Mouse (Mus musculus) fat pad, adult 2 months (tissue): Measurements from ENCODE around the gene Vwce.

Experiments used
- DNase-seq: peaks from one replicate; pipeline ENCODE4 v3.0.0-alpha.2; 2011; ENCODE audit warnings: low read depth, low spot score; ENCODE audit errors: extremely low read depth

The Vwce gene

DNA sequence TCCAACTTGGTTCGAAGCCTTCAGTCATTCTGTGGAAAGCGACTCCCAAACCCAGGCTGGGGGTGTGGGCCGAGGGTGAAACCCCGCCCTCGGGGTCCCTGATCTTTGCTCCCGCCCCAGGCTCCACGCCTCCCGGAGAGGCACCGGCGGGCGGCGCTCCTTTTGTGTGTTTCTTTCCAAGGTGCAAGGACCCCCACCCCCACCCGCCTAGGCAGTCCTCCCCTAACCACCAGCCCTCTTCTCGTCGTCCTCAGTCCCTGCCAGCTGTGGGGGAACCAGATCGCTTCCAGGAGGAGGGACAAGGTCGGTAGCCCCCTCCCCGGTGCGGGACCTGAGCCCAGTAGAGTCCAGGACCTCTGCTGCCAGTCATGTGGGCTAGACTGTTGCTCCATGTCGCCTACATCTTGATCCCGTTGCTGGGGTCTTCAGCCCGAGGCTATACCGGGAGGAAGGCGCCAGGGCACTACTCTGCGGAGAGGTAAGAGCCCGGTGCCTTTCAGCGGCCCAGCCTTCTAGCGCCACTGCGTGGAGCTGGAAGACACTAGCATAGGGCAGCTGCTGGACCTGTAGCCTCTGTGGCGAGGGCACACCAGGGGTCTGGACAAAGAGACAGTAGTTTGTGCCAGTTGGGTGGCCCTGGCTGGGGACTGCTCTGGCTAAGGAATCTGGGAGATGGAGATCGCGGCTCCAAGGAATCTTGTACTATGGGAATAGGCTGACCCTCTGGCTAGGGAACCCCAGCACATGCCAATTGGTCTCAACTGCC lies at the start of gene Vwce:
Gene Vwce (plus strand): TSS at position 108 of the 766 bp plus-strand sequence.
- DNase-seq, result no peak

DNA sequence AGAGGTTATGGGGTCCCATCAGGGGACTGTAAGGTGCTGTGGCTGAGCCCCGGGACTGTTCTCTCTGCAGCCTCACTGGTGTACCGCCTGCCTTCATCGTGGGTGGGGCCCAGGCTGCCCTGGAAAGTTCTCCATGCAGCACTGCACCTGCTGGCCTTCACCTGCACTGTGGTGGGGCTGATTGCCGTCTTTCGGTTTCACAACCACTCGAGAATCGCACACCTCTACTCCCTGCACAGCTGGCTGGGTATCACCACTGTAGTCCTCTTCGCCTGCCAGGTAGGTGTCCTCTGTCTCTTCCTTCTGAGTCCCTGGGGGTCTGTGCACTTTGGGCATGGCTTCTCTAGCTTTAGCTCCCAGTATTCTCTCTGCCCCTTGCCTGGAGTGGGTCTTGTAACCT lies 48.9 kb upstream of the Vwce start:
- DNase-seq, result no peak

DNA sequence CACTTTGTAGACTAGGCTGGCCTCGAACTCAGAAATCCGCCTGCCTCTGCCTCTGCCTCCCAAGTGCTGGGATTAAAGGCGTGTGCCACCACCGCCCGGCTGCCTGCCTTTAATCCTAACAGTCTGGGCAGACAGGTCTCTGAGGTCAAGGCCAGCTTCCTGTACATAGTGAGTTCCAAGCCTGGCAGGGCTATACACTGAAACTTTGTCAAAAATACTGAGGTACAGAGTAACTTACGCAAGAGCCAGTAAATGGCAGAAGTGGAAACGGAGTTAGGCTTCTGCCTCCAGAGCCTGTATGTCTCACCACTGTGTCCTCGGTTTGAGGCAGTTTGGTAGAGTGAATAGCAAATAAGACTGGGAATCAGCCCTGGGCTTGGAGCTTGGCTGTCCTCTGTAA lies 46.8 kb upstream of the Vwce start:
- no peak for DNase-seq

DNA sequence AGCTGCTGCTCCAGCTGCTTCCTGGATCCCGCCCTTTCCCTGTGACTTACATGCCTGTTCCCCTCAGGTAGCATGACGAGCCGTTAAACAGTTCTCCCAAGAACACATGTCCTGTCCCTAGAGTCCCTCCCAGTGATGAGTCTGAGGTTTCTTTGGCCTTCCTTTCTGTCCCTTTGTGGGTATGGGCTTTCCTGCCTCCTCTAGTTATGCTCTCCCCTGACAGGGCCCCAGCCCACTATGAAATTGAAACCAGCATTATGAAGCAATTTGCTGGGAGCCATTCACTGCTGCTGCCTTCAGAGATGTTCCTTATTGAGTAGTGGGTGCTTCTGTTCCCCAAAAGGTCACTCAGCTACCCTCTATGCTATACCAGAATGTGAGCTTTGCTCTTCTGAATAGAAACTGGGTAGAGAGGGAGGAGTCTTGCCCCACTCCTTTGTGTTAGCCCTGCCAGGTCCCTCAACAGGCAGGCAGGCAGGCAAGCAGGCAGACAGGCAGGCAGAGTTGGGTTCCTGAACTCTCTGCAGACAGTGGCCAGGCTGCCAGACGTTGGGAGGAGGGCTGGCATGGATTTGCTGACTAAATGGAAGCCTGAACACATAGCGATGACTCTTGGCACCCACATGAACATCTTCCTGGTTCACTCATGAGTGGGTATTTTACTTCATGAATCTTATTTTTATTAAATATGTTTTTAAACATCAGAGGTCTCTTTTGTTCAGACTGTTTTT lies 44.7 kb upstream of the Vwce start:
- no peak for DNase-seq

DNA sequence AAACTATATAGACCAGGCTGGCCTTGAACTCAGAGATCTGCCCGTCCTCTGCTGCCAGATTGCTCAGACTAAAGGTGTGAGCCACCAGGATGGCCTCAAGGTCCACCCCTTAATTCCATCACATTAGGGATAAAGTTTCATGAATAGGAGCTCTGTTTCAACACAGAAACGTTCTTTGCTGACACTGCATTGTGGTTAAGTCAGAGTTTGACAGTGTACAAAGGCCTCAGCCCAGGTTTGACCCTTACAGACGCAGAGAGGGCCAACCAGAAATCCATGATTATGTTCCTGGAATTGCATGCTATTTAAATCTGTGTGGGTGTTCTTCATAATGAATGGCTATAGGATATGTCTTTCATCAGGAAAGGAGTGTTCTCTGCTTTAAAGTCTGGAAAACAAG lies 43.7 kb upstream of the Vwce start:
- DNase-seq, result no peak

DNA sequence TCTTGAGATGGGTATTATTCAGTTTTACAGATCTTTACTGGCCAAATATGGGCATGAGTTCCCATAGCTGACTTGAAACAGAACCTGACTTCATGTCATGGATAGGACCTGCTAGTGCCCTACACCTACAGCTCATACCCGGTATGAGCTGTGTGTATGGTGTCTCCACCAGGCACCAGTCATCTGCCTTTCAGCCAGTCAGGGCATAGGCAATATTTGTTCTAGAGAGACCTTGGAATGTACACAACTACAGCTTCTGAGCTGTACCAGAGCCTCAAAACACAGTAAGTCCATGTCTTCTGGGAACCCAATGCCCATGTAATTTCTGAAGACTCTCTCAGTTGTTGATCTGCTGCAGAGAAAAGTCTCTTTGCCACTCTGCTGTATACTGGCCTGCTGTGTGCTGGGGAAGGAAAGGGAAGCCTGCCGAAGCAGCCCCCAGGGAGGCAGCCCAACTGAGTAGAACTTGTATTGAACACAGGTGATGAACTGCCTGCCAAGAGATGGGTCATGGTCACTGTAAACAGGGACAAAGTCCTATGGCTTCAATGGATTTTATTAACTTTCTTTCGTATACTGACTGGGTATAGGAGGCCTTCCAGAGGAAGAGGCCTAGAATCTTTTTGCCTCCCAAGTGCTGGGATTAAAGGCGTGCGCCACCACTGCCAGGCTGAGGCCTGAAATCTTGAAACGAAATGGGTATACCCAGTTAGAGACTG lies 42.2 kb upstream of the Vwce start:
- DNase-seq, result no peak

DNA sequence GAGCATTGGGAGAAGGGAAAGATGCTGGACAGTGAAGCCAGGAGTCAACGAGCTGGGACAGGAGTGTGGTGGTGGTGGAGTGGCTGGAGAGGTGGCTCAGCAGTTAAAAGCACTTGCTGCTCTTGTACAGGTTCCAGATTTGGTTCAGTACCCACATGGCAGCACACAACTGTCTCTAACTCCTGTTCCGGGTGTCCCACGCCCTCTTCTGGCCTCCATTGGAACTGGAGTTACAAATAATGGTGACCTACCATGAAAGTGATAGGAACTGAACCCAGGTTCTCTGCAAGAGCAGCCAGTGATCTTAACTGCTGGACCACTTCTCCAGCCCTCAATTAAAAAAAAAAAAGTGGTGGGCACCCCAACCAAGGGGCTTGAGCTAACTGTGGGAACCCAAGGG lies 35.8 kb upstream of the Vwce start:
- no peak for DNase-seq

DNA sequence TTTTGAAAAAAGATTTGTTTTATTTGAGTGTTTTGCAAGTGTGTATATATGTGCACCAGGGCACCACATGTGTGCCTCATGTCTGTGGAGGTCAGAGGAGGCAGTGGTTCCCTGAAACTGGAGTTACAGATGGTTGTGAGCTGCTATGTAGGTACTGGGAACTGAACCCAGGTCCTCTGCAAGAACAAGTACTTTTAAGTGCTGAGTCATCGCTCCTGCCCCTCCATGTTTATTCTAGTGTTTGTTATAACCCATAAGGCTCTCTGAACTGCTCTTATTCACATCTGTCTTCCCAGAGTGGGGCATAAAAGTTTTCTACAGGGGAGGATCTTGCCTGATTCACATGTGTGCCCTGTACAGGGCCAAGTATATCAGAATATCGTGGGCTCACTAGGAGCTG lies 34.4 kb upstream of the Vwce start:
- DNase-seq, result no peak

DNA sequence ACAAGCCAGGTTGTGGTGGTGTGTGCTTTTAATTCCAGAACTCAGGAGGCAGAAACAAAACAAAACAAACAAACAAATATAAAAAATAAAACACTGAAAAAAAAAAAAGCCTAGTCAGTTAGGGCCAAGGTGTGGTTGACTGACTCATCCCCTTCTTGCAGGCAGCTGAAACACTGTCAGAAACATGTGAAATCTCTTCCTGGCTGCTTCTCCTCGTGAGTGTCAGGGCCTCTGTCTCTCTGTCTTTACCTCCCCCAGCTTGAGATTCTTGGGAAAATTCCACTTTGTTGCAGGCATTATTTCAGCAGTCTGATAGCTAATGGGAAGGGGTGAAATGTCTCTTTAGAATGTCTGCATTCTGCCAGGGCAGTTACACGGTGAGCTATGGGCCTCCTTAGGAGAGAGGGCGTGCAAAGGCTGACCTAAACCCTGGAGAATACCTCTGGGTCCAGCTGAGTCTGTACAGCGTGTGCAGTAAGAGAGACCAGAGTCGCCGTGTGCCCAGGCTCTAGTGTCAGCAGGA lies 31.7 kb upstream of the Vwce start:
- no peak for DNase-seq

DNA sequence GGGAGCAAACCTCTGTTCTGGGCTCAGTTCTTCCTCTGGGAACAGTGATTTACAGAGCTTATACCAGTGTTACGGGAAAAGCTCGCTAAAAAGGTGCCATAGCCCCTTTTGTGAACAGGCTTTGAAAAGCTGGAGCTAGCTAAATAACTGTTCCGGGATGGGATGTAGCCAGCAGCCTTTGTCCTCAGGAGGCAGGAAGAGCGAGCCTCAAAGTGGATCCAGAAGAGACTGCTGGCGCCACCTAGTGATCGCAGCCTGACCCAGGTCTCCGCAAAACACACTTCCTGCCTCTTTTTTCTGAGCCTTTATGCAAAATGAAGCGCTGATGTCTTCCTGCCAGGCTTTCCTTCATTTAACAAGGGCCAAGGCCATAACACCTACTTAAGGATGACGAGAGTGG lies 31.2 kb upstream of the Vwce start:
- DNase-seq, result no peak

DNA sequence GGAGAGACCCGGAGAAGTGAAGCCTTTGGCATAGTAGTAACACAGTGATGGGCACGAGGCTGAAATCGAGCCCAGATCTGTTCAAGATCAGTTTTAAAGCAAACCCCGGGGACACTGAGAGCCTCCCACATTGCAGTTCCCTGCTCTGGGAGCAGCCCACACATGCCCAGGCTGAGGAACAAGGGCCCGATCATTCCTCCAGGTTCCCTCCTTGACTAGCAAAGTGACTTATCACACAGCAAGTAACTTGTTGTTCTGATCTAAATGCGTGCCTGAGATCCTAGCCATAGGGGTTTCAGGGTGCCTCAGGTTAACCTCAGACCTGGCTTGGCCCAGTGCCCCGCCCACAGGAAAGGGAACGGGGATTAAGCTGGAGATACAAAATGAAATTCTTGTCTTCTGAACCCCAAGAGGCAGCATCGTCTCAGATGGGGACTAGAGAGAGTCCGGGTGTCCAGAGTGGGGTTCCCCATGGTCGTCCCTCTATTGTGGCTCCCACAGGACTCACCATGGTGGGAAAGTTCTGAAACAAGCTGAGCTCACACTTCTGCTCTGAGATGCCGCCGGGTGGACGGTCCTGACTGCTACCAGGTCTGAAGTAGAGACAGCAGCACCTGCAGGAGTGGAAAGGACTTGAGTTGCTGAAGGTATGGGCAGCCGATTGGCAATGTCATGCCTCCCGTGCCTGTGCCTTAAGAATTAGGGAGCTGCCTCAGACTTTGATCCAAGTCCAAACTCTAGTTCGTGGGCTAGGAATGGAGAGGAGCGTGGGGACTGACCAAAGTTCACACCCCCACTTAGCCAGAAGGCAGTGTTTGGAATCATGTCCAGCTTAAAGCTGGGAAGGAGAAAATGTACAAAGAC lies 30.1 kb upstream of the Vwce start:
- DNase-seq, result peak; percentile 61

DNA sequence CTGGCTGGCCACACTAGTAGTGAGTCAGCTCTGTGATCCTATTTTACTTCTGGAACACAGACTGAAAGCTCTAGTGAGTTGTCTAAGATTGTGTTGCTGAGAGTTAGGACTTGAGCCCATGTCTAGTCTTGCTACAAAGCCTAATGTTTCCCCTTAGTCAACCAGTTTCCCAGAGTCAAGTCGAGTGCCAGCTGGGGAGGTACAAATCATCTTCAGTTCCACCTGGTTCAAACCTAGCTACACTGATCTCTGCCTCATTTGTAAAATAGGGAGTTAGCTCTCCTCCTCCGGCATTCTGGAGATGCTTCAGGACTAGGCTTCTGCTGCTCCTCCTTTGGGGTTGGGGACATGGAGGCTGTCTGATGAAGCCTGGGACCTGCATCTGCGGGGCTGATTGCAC lies 29.5 kb upstream of the Vwce start:
- DNase-seq, result no peak

DNA sequence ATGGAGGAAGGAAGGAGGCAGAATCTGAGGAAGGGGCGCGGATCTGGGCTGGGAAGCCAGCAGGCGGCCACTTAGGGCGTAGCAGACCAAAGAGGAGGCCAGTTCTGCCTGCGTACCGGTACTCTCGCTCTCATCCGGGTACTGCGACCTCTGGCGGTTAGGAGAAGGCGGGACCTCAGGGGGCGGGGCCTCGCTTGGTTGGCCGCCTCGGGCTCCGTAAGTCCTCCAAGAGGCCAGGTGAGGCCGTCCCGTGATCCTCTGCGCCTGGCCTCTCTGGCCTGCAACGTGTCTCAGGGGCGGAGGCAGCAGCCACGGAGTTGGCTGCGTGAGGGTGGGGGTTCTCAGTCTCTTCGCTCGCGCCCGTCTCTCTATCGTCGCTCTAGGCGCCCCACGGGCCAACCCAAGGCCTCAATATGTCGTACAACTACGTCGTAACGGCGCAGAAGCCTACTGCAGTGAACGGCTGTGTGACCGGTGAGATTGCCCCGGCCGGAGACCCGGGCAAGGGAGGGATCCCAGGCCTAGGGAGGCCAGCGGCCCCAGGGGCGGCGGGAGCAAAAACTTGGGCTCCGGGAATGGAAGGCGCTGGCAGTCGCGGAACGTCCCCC lies 28.6 kb upstream of the Vwce start, which contains the start of the genes Ddb1 and Tkfc:
Gene Ddb1 (plus strand): TSS at position 35 of the 608 bp plus-strand sequence.
Gene Tkfc (minus strand): TSS at position 362 of the 608 bp plus-strand sequence.
- no peak for DNase-seq

DNA sequence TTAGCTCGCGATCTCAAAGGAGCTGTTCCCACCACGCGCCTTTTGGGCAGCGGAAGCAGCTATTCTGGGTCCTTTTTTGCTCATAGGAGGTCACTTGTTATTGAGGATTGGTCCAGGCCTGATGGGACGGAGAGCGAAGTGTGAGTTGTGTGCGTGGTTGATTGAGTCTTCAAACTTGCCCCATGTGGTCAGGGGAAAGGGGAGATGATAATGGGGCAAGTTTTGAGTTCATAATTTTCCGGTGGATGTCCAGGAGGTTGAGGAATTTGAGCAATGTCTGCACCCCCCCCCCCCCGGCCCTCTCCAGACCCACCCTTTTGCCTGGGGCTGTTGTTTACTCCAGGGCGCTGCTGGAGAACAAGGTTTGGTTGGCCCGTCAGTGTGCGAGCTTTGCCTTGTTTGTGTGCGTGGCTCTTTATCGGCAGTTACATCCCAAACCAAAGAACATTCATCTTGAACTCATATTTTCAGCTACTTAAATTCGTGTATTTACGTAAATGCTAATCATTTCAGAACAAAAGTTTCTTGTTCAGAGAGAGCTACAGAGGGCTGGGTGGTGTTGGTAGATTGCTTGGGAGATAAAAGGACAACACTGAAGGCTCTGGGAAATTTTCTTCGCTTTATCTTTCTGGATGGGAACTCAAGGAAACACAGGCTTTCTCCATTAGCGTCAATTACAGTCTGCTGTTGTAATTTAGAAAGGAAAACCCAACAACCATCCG lies 28.0 kb upstream of the Vwce start:
- no peak for DNase-seq

DNA sequence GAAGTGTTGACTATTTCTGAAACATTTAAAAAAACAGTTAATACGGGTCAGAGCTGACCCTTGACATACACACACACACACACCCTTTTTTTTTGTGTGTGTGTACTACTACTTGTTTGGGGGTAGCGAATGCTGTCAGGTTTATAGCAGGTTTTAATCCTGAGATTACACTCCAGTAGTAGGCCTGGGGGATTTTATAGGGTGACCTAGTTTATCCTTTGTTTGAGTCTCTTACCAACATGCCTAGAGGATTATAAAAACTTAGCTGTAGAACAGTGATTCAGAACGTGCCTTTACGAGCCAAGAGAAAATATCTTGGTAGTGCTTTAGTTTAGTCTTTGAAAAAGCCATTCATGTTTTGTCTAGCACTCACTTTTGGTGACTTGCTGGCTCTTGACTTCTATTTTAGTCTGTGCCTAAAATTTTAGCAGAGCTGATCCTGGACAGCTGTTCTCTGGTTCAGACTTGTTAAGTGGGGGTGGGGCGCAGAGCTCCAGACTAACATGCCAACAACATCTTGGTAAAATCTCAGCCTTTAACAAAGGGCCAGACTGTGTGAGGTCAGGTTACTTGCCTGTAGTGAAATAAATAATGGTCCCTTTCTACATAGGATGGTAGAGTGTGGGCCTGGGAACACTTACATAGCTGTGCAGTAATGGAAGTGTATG lies 25.3 kb upstream of the Vwce start:
- DNase-seq, result no peak

DNA sequence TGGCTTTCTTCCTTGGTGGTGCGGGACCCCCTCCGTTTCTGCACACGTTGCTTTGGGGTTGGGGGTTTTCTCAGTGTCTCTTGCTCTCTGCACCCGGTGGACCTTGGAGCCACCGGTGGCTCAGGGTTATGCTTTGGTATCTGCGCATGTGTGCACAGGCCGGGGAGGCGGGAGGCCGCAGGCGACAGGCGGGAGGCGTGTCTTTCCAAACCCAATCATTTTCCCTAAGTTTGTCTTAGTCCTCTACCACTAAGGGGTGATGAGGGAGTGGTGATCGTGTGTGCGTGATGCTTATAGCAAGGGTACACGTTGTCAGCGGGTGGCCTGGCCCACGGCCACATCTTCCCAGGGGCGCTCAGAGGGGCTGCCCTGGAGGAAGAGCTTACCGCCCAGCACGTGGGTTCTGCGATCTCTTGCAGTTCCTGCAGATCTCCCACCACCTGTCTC lies 882 bp downstream of the Vwce start:
- no peak for DNase-seq

DNA sequence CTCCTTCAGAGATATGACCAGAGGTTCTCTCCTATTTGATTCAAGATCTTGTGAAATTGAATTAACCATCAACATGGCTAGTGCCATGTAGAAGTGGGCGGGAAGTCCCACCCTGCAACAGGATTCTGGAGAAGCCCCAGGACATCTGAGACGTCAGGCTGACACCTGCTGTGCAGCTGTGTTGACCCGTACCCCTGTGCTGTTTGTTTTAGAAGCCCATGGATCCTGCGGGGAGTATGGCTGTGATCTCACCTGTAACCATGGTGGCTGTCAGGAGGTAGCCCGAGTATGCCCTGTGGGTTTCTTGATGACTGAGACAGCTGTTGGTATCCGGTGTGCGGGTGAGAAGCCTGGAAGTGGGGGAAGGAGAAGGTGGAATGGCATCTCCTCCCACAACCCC lies 3.8 kb downstream of the Vwce start:
- no peak for DNase-seq

DNA sequence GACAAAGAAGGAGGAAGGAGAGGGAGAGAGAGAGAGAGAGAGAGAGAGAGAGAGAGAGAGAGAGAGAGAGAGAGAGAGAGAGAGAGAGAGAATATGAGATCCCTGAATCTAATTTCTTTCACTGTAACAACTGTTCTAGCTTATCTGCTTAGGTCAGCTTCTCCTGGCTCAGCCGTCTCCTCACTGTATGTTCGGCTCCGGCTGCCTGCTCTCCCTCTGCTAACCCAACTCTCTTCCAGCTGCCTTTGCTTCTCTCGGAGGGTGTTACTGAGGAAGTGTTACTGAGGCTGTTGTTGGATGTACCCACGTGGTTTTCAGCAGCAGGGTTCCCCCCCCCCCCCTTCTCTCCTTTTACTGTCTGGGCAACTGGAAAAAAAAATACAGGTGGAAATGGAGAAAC lies 6.1 kb downstream of the Vwce start:
- DNase-seq, result no peak
